Mouse (Mus musculus) mouse trophoblast stem cell (cell line): Measurements from ENCODE around the gene Lpo.

ENCODE experiments used
- in situ Hi-C, 2 experiments: fragments of 300-500 bp; cut with MseI, MboI; formaldehyde crosslinking; loops; 2 replicates in 1 of 2; 3 replicates in 1 of 2; pipeline ENCODE4 v1.15.1; 2025

Gene Lpo

GRCm38 (mm10) chr11:87805448-87805847 is 22.6 kb downstream of the Lpo start:
- in situ Hi-C loops: no loop called here

GRCm38 (mm10) chr11:87802621-87803020 is 25.5 kb downstream of the Lpo start:
- in situ Hi-C loops: no loop called here

DNA sequence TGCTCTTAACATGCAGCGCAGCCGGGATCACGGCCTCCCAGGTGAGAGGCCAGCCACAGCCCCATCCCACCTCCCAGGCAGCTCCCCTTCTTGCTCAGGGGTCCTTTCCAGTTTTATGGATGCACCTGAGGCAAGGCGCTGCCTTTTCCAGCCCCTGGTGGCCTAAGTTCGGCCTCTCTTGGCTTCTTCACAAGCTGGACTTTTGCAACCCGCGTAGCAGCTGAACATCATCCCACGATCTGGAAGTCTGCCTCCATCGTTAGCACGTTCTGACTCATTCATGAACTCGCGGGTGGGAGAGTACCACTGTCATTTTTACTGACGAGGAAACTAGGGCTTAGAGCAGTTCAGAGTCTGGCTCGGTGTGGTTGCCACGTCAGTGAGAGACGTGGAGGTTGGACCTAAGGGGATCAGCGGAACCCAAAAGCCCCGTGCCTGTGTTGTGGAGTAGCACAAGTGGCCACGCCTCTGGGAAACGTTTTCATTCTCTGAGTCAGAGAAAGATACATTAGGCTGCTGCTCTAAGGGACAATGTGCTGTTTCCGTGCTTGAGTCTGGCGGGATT is 26.3 kb downstream of the Lpo start:
- in situ Hi-C loops: no loop called here

GRCm38 (mm10) chr11:87793460-87793859 is 34.6 kb downstream of the Lpo start, which contains the start of gene Mpo:
Gene Mpo (plus strand): TSS chr11:87793581.
- in situ Hi-C loops: no loop called here

GRCm38 (mm10) chr11:87790088-87790487 is 38.0 kb downstream of the Lpo start:
- in situ Hi-C loops: no loop called here

GRCm38 (mm10) chr11:87780130-87780529 is 48.0 kb downstream of the Lpo start:
- in situ Hi-C loops: no loop called here

DNA sequence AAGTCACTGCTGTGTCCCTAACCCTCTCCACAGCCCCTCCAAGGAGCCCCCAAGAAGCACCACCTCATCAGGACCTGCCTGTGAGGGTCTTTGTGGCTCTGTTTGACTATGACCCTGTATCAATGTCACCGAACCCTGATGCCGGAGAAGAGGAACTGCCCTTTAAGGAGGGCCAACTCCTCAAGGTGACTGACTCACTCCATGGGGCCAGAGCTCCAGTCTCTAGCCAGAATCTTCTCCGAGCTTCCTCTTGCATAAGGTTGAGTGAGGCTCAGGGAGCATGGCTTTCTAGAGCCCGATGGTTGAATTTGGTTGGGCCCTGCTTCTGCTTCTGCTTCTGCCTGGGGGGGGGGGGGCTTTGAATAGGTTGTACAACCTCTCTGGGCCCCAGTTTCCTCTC is 48.7 kb downstream of the Lpo start:
- in situ Hi-C loops: no loop called here

DNA sequence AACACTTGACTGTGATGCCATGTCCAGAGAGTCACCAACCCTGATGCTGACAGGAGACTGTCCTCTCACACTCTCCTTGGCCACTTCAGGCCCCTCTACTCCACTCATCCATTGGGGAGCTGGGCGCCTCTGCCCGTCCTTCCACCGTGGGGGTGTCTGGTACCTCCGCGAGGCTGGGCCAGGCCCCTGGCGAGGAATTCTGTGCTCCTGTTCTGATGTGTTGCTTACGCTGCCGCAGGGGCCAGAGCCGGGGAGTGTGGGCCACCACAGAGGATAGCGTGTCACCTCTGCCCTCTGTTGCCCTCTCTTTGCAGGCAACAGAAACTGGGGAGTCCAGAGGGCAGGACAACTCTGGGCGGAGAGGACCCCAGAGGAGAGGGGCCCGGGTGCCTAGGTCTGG is 49.2 kb downstream of the Lpo start:
- in situ Hi-C loops: no loop called here

- in situ Hi-C loops: no loop called here
These were observed 49.9 kb downstream of the Lpo start for GRCm38 (mm10) chr11:87778100-87778765.

GRCm38 (mm10) chr11:87772354-87772753 is 55.7 kb downstream of the Lpo start:
- in situ Hi-C loops: no loop called here

- in situ Hi-C loops: no loop called here
These were observed 57.1 kb downstream of the Lpo start for GRCm38 (mm10) chr11:87770989-87771388.

DNA sequence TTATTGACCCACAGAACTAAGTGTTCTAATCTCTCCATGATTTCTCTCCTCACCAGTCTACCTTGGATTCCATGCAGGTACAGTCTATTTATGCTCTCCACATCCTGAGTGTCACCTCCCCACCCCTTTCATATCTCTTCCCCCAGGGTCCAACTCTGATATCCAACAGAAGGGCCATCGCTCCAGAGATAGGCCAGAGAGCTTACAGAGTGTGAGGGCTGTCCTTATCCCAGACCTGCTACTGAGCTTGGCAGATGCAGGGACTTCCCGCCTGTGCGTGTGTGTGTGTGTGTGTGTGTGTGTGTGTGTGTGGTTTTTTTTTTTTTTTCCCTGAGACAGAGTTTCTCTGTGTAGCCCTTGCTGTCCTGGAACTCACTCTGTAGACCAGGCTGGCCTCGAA is 59.3 kb downstream of the Lpo start:
- in situ Hi-C loops: no loop called here

DNA sequence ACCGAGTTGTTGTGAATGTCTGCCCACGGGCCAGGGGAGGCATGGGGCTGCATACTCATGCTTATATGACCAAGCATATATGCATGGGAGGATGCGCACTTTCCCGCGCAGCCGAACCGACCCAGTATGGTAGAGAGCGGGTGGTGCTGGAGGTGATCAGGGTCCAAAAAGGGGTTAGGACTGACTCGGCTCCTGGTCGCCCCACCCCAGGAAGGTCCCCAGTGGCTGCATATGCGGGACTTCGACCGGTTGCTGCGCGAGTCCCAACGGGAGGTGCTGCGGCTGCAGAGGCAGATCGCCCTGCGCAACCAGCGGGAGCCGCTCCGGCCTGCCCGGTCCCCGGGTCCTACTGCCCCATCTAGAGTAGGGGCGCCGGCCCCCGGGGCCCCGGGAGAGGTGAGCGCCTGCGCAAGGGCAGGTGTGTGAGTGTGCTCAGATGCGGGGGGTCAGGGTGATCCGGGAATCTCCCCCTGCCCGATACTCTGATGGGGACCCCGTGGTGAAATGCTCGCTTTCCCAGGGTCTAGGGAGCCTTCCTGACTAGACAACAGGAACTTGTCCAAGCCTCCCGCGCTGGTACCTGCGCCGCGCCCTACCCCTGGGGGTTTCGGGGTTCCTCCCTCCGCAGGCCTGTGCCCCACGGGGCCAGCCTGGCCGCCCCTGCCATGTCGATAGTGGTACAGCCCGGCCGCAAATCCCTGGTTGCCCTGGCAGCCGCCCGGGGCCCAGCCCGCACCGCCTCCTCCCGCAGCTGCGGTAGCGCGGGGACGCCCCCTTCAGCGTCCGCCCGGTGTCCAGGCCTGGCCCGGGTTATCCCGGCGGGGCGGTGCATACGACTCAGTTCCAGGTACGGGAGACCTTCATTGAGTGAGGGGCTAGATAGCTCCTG is 63.9 kb downstream of the Lpo start:
- in situ Hi-C loops: no loop called here

DNA sequence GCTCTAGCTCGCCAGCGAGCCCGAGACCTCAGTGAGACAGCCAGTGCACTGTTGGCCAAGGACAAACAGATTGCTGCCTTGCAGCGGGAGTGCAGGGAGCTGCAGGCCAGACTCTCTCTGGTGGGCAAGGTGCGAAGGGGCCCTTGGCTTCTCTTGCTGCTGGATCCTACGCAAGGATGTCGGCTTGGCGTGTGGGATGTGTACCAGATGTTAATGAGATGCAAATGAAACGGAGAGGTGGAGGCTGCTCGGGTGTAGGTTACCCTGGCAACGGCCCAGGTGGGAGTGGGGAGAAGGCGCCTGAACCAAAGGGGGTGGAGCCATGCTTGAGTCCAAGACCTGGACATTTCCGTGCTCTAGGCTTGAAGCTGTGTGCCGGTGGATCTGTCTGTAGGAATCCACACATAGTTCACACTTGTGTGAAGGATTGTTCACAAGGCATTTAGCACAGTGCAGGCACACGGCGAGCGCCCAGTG is 64.5 kb downstream of the Lpo start:
- in situ Hi-C loops: no loop called here

- in situ Hi-C loops: no loop called here
These were observed 65.2 kb downstream of the Lpo start for GRCm38 (mm10) chr11:87762702-87763385.

DNA sequence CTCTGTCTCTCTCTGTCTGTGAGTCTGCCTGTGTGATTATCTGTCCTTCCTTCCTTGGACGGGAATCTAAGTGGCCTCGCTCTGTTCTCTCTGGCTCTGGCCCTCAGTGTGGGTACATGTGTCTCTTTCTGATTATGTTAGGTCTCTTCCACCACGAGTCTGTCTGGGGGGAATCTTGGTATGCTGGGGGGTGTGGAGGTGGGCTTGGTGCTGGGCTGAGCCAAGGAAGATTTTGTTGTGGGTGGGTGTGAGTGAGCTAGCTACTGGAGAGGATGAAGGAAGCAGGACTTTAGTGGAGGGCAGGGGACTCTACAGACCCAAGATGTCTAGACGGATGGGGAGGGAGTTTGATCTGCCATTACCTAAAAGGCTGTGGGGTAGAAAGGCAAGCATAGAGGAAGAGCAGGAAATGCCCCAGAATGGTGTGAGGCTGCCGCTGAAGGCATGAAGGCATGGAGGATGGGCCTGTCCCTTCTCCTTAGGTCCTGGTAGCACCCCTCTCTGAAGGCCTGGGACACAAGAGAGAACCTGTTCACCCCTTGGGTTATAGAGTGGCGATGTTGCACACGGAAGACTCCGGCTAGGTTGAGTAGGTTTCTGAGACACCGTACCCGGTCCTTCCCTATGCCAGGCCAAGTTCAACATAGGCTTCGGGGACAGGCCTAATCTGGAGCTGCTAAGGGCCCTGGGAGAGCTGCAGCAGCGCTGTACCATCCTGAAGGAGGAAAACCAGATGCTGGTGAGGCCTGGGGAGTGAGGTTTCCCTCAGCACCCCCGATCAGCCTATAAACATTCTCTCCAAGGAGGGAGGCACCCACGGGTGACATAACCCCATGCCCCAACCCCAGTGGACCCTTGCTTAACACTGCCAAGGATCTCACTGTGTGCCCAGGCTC is 66.0 kb downstream of the Lpo start:
- in situ Hi-C loops: no loop called here

DNA sequence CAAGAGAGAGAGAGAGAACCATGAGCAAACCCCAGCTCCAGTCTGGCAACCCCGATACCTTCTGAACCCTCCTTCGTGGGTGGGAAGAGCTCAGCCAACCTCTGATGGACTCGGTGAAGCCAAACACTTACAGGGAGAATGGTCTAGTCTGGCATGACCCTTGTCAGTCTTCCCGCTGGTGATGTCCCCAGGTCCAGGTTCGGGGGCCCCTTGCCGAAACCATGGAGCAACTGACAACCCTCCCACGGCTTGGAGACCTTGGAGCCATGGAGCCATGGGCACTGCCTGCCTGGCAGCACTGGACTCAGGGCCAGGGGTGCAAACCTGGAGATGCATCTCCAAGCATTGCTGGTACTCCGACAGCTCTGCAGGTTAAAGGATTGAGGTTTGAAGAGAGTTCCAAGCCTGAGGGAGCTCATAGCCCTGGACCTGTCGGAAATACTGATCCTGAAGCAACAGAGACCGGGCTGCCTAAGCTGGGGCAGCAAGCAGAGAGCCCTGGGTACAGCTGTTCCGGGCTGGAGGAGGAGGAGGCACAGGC is 66.8 kb downstream of the Lpo start:
- in situ Hi-C loops: no loop called here

GRCm38 (mm10) chr11:87760301-87761081 is 67.6 kb downstream of the Lpo start, which contains the start of gene Tspoap1:
Gene Tspoap1 (plus strand): TSS chr11:87760541.
- in situ Hi-C loops: no loop called here

DNA sequence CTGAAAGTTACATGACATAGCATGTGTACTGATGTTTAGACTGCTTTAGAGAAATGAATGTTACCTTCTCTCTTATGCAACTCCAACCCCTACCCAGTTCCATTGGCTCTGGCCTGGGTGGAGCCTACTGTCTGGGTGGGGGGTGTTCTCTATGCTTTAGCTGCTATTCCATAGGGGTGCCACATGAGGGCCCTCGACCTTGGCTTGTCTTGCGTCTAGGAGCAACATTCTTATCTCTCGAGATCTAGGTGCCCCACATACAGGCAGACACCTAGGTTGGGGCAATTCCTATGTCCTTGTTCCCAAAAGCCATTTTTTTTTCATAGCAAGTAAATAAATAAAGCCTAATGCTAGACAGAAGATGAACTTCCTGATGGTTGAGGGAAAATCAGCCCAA is 68.5 kb downstream of the Lpo start:
- in situ Hi-C loops: no loop called here
